Mouse (Mus musculus) forebrain, embryonic 14.5 days (tissue): Measurements from ENCODE around the gene Rnf220. TPM values are rescaled to one million over a fixed set of nuclear protein-coding genes. Genes with fewer than 3 reads are reported as not detected.
A peak's percentile ranks its signal among the peaks of the same experiment; 100 is the strongest.

Source experiments
- ATAC-seq: fragments of 200-750 bp; cut with Nextera tagmentation; 2 replicates; pipeline ENCODE4 v1.8.0; 2017; ENCODE audit warnings: mild to moderate bottlenecking, moderate library complexity
- DNase-seq: peaks from one replicate; pipeline ENCODE4 v3.0.0-alpha.2; 2015; ENCODE audit warnings: low spot score
- H3K27ac ChIP-seq: fragments of 300-500 bp; sonication (generic); 2 replicates; pipeline ENCODE4 v1.5.1; 2014; ENCODE audit warnings: low read depth, mild to moderate bottlenecking, control low read depth, low read length, moderate library complexity
- H3K27me3 ChIP-seq: fragments of 300-500 bp; sonication (generic); replicated peaks from 2 replicates; pipeline ENCODE4 v1.6.1; 2014; ENCODE audit warnings: low read length, control low read depth, mixed read lengths; ENCODE audit not compliant: control insufficient read depth, insufficient read depth
- H3K36me3 ChIP-seq: fragments of 300-500 bp; sonication (generic); 2 replicates; pipeline ENCODE4 v1.6.1; 2014; ENCODE audit warnings: low read length, control low read depth; ENCODE audit not compliant: control insufficient read depth, insufficient read depth
- H3K4me1 ChIP-seq: fragments of 300-500 bp; sonication (generic); 2 replicates; pipeline ENCODE4 v1.6.1; 2014; ENCODE audit warnings: antibody characterized with exemption, low read length, control low read depth; ENCODE audit not compliant: control insufficient read depth, insufficient read depth
- H3K4me2 ChIP-seq: fragments of 300-500 bp; sonication (generic); 2 replicates; pipeline ENCODE4 v1.6.1; 2014; ENCODE audit warnings: mild to moderate bottlenecking, control low read depth, low read length
- H3K4me3 ChIP-seq: fragments of 300-500 bp; sonication (generic); 2 replicates; pipeline ENCODE4 v1.5.1; 2014; ENCODE audit warnings: low read depth, low read length, control low read depth
- H3K9ac ChIP-seq: fragments of 300-500 bp; sonication (generic); 2 replicates; pipeline ENCODE4 v1.6.1; 2014; ENCODE audit warnings: mild to moderate bottlenecking, low read length, control low read depth, moderate library complexity
- H3K9me3 ChIP-seq: fragments of 300-500 bp; sonication (generic); replicated peaks from 2 replicates; pipeline ENCODE4 v1.6.1; 2016; ENCODE audit warnings: low read length, control low read depth, mixed read lengths; ENCODE audit not compliant: control insufficient read depth
- WGBS: fragments of 180-500 bp; shearing (Covaris S2); extraction: QIAGEN DNeasy Blood & Tissue Kit; methylation state at CpG from one replicate; pipeline ENCODE4 v1.1.7; 2014; 5-methylcytosine and 5-hydroxymethylcytosine counted together
- polyA plus RNA-seq: library from polyadenylated mRNA; unstranded; fragments of >200 nt; fragmentation: Nextera tagmentation; extraction: Ambion mirVana; gene quantifications from 2 replicates; pipeline ENCODE4 v1.2.1, GENCODE M21; 2014

Rnf220 gene
- polyA plus RNA-seq, 1 experiment from 2014 or later: 84.3 TPM

- H3K9ac ChIP-seq: no peak overlapping the region
- H3K4me3 ChIP-seq: no peak overlapping the region
- H3K36me3 ChIP-seq: no peaks in the 10 kb centered on the region
- no peak overlapping the region for H3K27ac ChIP-seq
- no peaks in the 10 kb centered on the region for H3K9me3 ChIP-seq
- H3K4me1 ChIP-seq: peaks cover 5% of the 10 kb centered on the region
- 71% methylated on average over 5 of the region's 5 CpGs for WGBS
- DNase-seq (no peak), ATAC-seq (no peak)
- no peaks in the 10 kb centered on the region for H3K27me3 ChIP-seq
- H3K4me2 ChIP-seq: no peak overlapping the region
Observed at GRCm38 (mm10) chr4:117254017-117254627, 242.7 kb downstream of the Rnf220 start.

DNA sequence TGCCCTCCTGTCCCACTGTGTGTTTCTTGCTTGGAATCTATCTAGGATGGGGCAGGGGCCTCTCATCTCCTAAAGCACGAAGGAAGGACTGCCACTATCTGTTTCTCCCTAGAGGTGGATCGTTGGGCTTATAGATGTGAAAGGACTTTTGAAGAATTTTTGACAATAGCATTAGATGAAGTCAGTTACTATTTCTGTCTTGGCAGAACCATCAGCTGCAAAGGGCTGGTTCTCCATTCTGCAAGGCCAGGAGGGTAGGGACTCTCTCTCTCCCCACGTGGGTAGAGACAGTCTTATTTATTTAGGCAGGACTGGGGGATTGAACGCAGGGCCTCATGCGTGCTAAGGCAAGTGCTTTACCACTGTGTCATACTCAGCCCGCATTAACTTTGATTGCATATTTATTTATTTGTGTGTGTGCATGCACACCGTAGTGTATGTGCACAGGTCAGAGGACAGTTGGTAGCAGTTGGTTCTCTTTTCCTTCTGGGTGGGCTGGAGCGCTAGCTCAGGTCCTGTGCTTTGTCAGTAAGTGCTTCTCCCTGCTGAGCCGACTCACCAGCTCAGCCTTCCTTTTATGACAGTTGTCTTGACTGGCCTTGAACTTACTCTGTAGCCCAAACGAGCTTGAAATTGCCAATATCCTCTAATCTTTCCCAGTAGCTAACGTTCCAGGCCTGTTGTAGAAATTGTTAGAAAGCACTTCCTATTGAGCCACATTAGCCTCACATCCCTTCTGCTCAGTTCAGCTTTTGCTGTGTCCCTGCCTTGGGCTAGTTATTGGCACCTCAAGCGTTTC is 243.4 kb downstream of the Rnf220 start:
- no peaks in the 10 kb centered on the region for H3K36me3 ChIP-seq
- ATAC-seq (no peak), DNase-seq (no peak)
- no peak overlapping the region for H3K4me2 ChIP-seq
- H3K4me3 ChIP-seq: no peak overlapping the region
- no peak overlapping the region for H3K27ac ChIP-seq
- H3K9me3 ChIP-seq: no peaks in the 10 kb centered on the region
- 74% methylated on average over 12 of the region's 12 CpGs for WGBS
- no peak overlapping the region for H3K9ac ChIP-seq
- peaks cover 5% of the 10 kb centered on the region for H3K4me1 ChIP-seq
- no peaks in the 10 kb centered on the region for H3K27me3 ChIP-seq

- 85% methylated on average over 5 of the region's 5 CpGs for WGBS
- peak overlapping the region; percentile 49; the same call in 1 of the 2 replicates for H3K4me3 ChIP-seq
Observed at GRCm38 (mm10) chr4:117252755-117253154, 244.1 kb downstream of the Rnf220 start.

GRCm38 (mm10) chr4:117252351-117252750 is 244.5 kb downstream of the Rnf220 start:
- Histone ChIP-seq H3K9ac (peak overlapping the region; percentile 63), H3K4me1 (peaks cover 5% of the 10 kb centered on the region), H3K27me3 (no peaks in the 10 kb centered on the region), H3K27ac (peak overlapping the region; percentile 40; the same call in 1 of the 2 replicates), H3K36me3 (no peaks in the 10 kb centered on the region), H3K4me2 (peak overlapping the region; percentile 63), H3K9me3 (no peaks in the 10 kb centered on the region), H3K4me3 (peak overlapping the region; percentile 49)
- no peak for DNase-seq
- 23% methylated on average over 5 of the region's 5 CpGs for WGBS
- ATAC-seq: peak; percentile 47

More at GRCm38 (mm10) chr4:117252755-117253154, 244.1 kb downstream of the Rnf220 start:
- Histone ChIP-seq H3K9me3 (no peaks in the 10 kb centered on the region), H3K27me3 (no peaks in the 10 kb centered on the region), H3K36me3 (no peaks in the 10 kb centered on the region), H3K9ac (no peak overlapping the region; the same call in 1 of the 2 replicates), H3K27ac (no peak overlapping the region), H3K4me1 (peaks cover 5% of the 10 kb centered on the region), H3K4me2 (peak overlapping the region; percentile 63)
- no peak for DNase-seq
- ATAC-seq: no peak

DNA sequence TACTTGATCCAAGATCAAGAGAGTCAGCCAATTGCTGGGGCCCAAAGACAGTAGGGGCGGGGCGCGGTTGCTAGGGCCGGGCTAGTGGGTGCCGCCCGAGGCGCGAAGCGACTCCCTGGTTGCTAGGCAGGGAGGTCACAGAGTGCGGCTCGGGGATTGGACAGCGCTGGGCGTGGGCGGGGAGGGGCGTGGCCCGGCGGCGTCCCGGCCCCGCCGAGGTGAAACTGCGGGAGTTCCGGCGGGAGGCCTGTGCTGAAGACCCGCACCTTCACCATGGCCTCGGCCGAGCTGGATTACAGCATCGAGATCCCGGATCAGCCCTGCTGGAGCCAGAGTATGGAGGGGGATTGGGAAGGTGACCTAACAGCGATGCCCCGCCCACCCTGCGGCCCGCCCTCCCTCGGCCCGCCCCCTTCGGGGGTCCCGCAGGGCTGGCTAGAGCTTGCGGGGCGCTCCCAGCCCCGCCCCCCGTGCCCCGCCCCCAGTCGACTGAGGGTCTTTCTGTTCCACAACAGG is 245.0 kb downstream of the Rnf220 start, which contains the start of the genes Tmem53 and Armh1:
Gene Tmem53 (plus strand): TSS at position 151 of the 516 bp plus-strand sequence.
Gene Armh1 (minus strand): TSS at position 325 of the 516 bp plus-strand sequence.
- peak; percentile 98 for ATAC-seq
- under 1% methylated on average over 33 of the region's 43 CpGs for WGBS
- H3K36me3 ChIP-seq: no peaks in the 10 kb centered on the region
- DNase-seq: peak; percentile 91
- no peaks in the 10 kb centered on the region for H3K9me3 ChIP-seq
- peak within 1 kb of the TSS; percentile 40 for H3K27ac ChIP-seq
- H3K9ac ChIP-seq: peak within 1 kb of the TSS; percentile 63
- H3K4me3 ChIP-seq: peak within 1 kb of the TSS; percentile 49
- H3K4me2 ChIP-seq: peak within 1 kb of the TSS; percentile 63
- H3K4me1 ChIP-seq: peaks cover 5% of the 10 kb centered on the region
- no peaks in the 10 kb centered on the region for H3K27me3 ChIP-seq

GRCm38 (mm10) chr4:117250982-117251381 is 245.9 kb downstream of the Rnf220 start:
- H3K36me3 ChIP-seq: no peaks in the 10 kb centered on the region
- no peak overlapping the region for H3K27ac ChIP-seq
- peak overlapping the region; percentile 49; the same call in 1 of the 2 replicates for H3K4me3 ChIP-seq
- H3K4me2 ChIP-seq: no peak overlapping the region
- H3K27me3 ChIP-seq: no peaks in the 10 kb centered on the region
- H3K4me1 ChIP-seq: peaks cover 5% of the 10 kb centered on the region
- no peak overlapping the region for H3K9ac ChIP-seq
- no peaks in the 10 kb centered on the region for H3K9me3 ChIP-seq
- no peak for DNase-seq
- 78% methylated on average over 1 of the region's 1 CpGs for WGBS
- no peak for ATAC-seq

DNA sequence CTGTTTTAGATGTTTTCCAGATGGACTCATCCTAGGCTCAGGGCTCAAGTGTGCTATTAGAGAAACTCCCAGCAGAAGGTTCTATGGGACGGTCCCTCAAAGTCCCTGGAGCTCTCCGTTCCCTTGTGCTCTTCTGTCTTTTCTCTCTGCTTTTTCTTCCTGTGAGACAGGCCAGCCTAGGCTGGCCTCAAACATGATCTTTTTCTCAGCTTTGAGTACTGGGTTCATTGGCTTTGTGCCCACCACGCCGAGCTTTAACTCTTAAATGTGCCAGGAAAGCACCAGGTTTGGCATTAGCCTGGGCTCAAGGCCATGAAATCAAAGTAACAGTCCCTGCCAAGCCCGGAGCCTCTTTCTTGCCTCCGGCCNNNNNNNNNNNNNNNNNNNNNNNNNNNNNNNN is 256.0 kb downstream of the Rnf220 start:
- no peak overlapping the region for H3K4me3 ChIP-seq
- no peaks in the 10 kb centered on the region for H3K27me3 ChIP-seq
- no peaks in the 10 kb centered on the region for H3K36me3 ChIP-seq
- no peak overlapping the region for H3K9ac ChIP-seq
- ATAC-seq (no peak), DNase-seq (peak; percentile 61)
- H3K4me1 ChIP-seq: no peaks in the 10 kb centered on the region
- no peak overlapping the region for H3K27ac ChIP-seq
- no peaks in the 10 kb centered on the region for H3K9me3 ChIP-seq
- no peak overlapping the region for H3K4me2 ChIP-seq
- 62% methylated on average over 6 of the region's 6 CpGs for WGBS

- H3K9me3 ChIP-seq: no peaks in the 10 kb centered on the region
- H3K27ac ChIP-seq: no peak overlapping the region
- DNase-seq (no peak), ATAC-seq (no peak)
- no peaks in the 10 kb centered on the region for H3K27me3 ChIP-seq
- no peaks in the 10 kb centered on the region for H3K4me1 ChIP-seq
- H3K4me3 ChIP-seq: no peak overlapping the region
- no peak overlapping the region for H3K4me2 ChIP-seq
- 54% methylated on average over 2 of the region's 2 CpGs for WGBS
- no peaks in the 10 kb centered on the region for H3K36me3 ChIP-seq
- no peak overlapping the region for H3K9ac ChIP-seq
Observed at GRCm38 (mm10) chr4:117239153-117239552, 257.7 kb downstream of the Rnf220 start.
